15 mouse cellular contexts compared by ENCODE assay signal in genomic region chr9:16024706-16025105, GRCm38 (mm10).
"Had no signal": no experiment of that assay in that cellular context is flagged by ENCODE, and none has a peak within 500 bp of the region (broad histone marks: within the 10 kb centered on the region; RNA-seq: fewer than 3 reads in every experiment).

No protein-coding gene starts in this region.

- ATAC-seq: midbrain, embryonic 13.5 days had no signal

- H3K4me1 ChIP-seq: midbrain, embryonic 13.5 days had no signal

- H3K9ac ChIP-seq: limb, embryonic 13.5 days; liver, embryonic 14.5 days; midbrain, embryonic 13.5 days; neural tube, embryonic 15.5 days had no signal

- H3K4me3 ChIP-seq: layer of hippocampus, adult 2 months; limb, embryonic 13.5 days; midbrain, embryonic 13.5 days; myocyte; neural tube, embryonic 15.5 days had no signal

- H3K36me3 ChIP-seq: limb, embryonic 13.5 days; midbrain, embryonic 13.5 days; neural tube, embryonic 15.5 days had no signal

- H3K4me2 ChIP-seq: limb, embryonic 13.5 days; midbrain, embryonic 13.5 days; neural tube, embryonic 15.5 days had no signal

- DNase-seq: kidney, adult 9 months; kidney, postnatal 36 days; left cerebral cortex, postnatal 4 days; lung, adult 18-20 months; right cerebral cortex, adult 18-20 months; spleen, adult 18-20 months; thymus, adult 18-20 months; thymus, postnatal 14 days had no signal

- H3K27me3 ChIP-seq: limb, embryonic 13.5 days; midbrain, embryonic 13.5 days; neural tube, embryonic 15.5 days had no signal

- H3K9me3 ChIP-seq: limb, embryonic 13.5 days; midbrain, embryonic 13.5 days; neural tube, embryonic 15.5 days had no signal

- H3K27ac ChIP-seq: kidney, postnatal 0 days; layer of hippocampus, adult 2 months; limb, embryonic 13.5 days; liver, embryonic 14.5 days; midbrain, embryonic 13.5 days; neural tube, embryonic 15.5 days had no signal
